Mouse (Mus musculus) myocyte (in vitro differentiated cells): ENCODE results near the gene Mt4.

Experiments used
- E2F4 ChIP-seq: IDR thresholded peaks from one replicate; pipeline ENCODE4 v1.6.1; 2011; ENCODE audit warnings: mild to moderate bottlenecking, control low read depth, moderate library complexity; ENCODE audit not compliant: insufficient read depth
- POLR2A ChIP-seq: IDR thresholded peaks from one replicate; pipeline ENCODE4 v1.6.1; 2011; ENCODE audit warnings: low read depth, mild to moderate bottlenecking, control low read depth, moderate library complexity; ENCODE audit not compliant: insufficient read length
- REST ChIP-seq: IDR thresholded peaks from one replicate; pipeline ENCODE4 v1.6.1; 2011; ENCODE audit warnings: mild to moderate bottlenecking, control low read depth, moderate library complexity; ENCODE audit not compliant: insufficient read depth, insufficient read length
- USF1 ChIP-seq: IDR thresholded peaks from one replicate; pipeline ENCODE4 v1.6.1; 2011; ENCODE audit warnings: low read depth, mild to moderate bottlenecking, control low read depth, moderate library complexity

GRCm38 (mm10) chr8:94178857-94179712 lies 42.1 kb downstream of the Mt4 start, which contains the start of gene Mt1:
- TF ChIP-seq E2F4 = no peak
- TF ChIP-seq USF1 = peak; percentile 76
- peak; percentile 90 for TF ChIP-seq POLR2A
- TF ChIP-seq REST = no peak
